Mouse (Mus musculus) forebrain, embryonic 13.5 days (tissue): ENCODE data around the gene Plekhf1. TPM values are rescaled to one million over a fixed set of nuclear protein-coding genes. Genes with fewer than 3 reads are reported as not detected.
A peak's percentile ranks its signal among the peaks of the same experiment; 100 is the strongest.

Experiments used
- ATAC-seq: fragments of 200-750 bp; cut with Nextera tagmentation; 2 replicates; pipeline ENCODE4 v1.8.0; 2017
- H3K27ac ChIP-seq: fragments of 300-500 bp; sonication (generic); 2 replicates; pipeline ENCODE4 v1.5.1; 2015; ENCODE audit warnings: inconsistent platforms, mild to moderate bottlenecking, moderate library complexity
- H3K27me3 ChIP-seq: fragments of 300-500 bp; sonication (generic); 2 replicates; pipeline ENCODE4 v1.6.1; 2015; ENCODE audit warnings: mild to moderate bottlenecking, inconsistent platforms
- H3K36me3 ChIP-seq: fragments of 300-500 bp; sonication (generic); 2 replicates; pipeline ENCODE4 v1.6.1; 2015; ENCODE audit warnings: mild to moderate bottlenecking, inconsistent platforms; ENCODE audit not compliant: poor library complexity, severe bottlenecking
- H3K4me1 ChIP-seq: fragments of 300-500 bp; sonication (generic); 2 replicates; pipeline ENCODE4 v1.6.1; 2015; ENCODE audit warnings: inconsistent platforms
- H3K4me2 ChIP-seq: fragments of 300-500 bp; sonication (generic); 2 replicates; pipeline ENCODE4 v1.6.1; 2015; ENCODE audit warnings: inconsistent platforms, mild to moderate bottlenecking, moderate library complexity
- H3K4me3 ChIP-seq: fragments of 300-500 bp; sonication (generic); 2 replicates; pipeline ENCODE4 v1.5.1; 2015; ENCODE audit warnings: mild to moderate bottlenecking, inconsistent platforms
- H3K9ac ChIP-seq: fragments of 300-500 bp; sonication (generic); 2 replicates; pipeline ENCODE4 v1.6.1; 2015; ENCODE audit warnings: mild to moderate bottlenecking, inconsistent platforms
- H3K9me3 ChIP-seq: fragments of 300-500 bp; sonication (generic); replicated peaks from 2 replicates; pipeline ENCODE4 v1.6.1; 2016; ENCODE audit warnings: inconsistent platforms
- WGBS: fragments of 180-500 bp; shearing (Covaris S2); methylation state at CpG from one replicate; pipeline ENCODE4 v1.1.7; 2015; 5-methylcytosine and 5-hydroxymethylcytosine counted together
- polyA plus RNA-seq: library from polyadenylated mRNA; unstranded; fragments of >200 nt; fragmentation: Nextera tagmentation; extraction: Ambion mirVana; gene quantifications from 2 replicates; pipeline ENCODE4 v1.2.1, GENCODE M21; 2015

Plekhf1 gene
- polyA plus RNA-seq, 1 experiment from 2014 or later = 0.67 TPM

DNA sequence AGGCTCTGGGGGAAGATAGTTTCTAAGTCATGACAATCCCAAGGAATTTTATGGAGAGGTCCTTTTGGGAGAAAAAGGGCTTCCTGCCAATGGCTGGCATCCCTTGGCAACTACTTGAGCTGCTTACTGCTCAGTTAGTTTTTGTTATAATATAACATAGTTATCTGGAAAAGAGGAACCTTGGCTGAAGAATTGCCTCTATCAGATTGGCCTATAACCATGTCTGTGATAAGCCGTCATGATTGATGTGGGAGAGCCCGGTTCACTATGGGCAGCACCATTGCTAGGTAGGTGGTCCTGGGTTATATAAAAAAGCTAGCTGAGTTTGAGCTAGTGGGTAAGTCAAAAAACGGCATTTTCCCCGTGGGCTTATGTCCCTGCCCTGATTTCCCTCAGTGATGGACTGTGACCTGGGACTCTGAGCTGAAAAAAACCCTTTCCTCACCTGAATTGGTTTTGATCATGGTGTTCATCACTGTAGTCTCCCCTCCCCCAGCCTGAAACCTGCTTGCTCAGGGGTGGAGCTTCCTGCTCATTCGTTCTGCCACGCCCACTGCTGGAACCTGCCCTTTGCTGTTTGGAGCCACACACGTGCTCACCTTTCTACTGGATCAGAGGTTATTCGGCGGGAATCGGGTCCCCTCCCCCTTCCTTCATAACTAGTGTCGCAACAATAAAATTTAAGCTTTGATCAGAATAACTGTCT lies 8.7 kb upstream of the Plekhf1 start:
- Histone ChIP-seq H3K4me1 (no peaks in the 10 kb centered on the region), H3K36me3 (no peaks in the 10 kb centered on the region), H3K27ac (no peak overlapping the region), H3K27me3 (no peaks in the 10 kb centered on the region; the same call in 1 of the 2 replicates), H3K9ac (no peak overlapping the region), H3K9me3 (no peaks in the 10 kb centered on the region), H3K4me3 (no peak overlapping the region), H3K4me2 (no peak overlapping the region)
- 49% methylated on average over 11 of the region's 11 CpGs for WGBS
- ATAC-seq = no peak

GRCm38 (mm10) chr7:38230285-38230684 lies 2.5 kb upstream of the Plekhf1 start:
- ATAC-seq = no peak
- WGBS = 26% methylated on average over 8 of the region's 8 CpGs

DNA sequence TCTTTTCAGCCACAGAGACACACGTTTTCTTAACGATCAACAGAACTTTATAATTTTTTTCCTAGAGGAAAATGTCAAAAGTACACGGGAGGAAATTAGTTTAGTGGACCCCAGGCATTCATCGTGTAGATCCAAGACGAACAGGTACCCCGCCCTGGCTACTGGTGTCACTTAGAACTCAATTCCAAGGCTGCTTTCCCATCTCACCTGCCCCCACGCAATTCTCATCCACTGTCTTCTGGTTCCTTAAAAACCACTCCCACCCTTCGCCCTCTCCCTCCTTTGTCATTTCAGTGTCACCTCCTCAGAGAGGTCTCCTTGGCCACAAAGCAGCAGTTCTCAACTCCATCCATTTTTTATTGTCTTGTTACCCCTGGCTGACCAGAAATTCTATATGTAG lies 513 bp upstream of the Plekhf1 start:
- no peaks in the 10 kb centered on the region for H3K9me3 ChIP-seq
- H3K27ac ChIP-seq = no peak overlapping the region
- ATAC-seq = no peak
- 25% methylated on average over 8 of the region's 8 CpGs for WGBS
- H3K4me3 ChIP-seq = peak overlapping the region; percentile 52
- H3K9ac ChIP-seq = no peak overlapping the region
- peak overlapping the region; percentile 89 for H3K4me2 ChIP-seq
- peaks cover 18% of the 10 kb centered on the region for H3K27me3 ChIP-seq
- H3K36me3 ChIP-seq = no peaks in the 10 kb centered on the region
- H3K4me1 ChIP-seq = peaks cover 13% of the 10 kb centered on the region

More at GRCm38 (mm10) chr7:38230285-38230684, 2.5 kb upstream of the Plekhf1 start:
- Histone ChIP-seq H3K4me3 (no peak overlapping the region), H3K9me3 (no peaks in the 10 kb centered on the region), H3K4me2 (no peak overlapping the region), H3K9ac (no peak overlapping the region), H3K4me1 (peaks cover 13% of the 10 kb centered on the region), H3K36me3 (no peaks in the 10 kb centered on the region), H3K27me3 (peaks cover 18% of the 10 kb centered on the region), H3K27ac (no peak overlapping the region)

- Histone ChIP-seq H3K9ac (peak overlapping the region; percentile 64), H3K4me3 (peak overlapping the region; percentile 52), H3K4me2 (peak overlapping the region; percentile 89), H3K27ac (no peak overlapping the region), H3K4me1 (peaks cover 13% of the 10 kb centered on the region), H3K9me3 (no peaks in the 10 kb centered on the region), H3K27me3 (peaks cover 18% of the 10 kb centered on the region), H3K36me3 (no peaks in the 10 kb centered on the region)
- WGBS = under 1% methylated on average over 25 of the region's 25 CpGs
- ATAC-seq = peak; percentile 54
Measured at GRCm38 (mm10) chr7:38227181-38227899, 476 bp downstream of the Plekhf1 start.

DNA sequence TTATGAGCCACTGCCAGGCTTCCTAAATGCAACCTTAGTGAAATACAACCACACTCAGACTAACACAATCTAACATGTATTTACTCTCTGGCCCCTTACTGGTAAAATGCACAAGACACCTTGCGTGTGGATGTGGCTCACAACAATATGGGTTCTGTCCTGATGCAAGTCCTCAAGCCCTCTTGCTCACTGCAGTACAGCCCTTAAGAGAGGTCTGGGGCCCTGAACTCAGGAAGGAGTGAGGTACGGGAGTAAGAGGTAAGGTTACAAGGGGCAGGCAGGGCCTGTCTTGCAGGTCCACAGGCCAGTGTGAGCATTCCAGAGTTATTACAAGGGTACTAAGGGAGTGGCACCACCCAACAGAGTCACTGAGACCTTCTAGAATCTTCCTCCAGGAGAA lies 1.6 kb downstream of the Plekhf1 start:
- Histone ChIP-seq H3K9ac (no peak overlapping the region), H3K27me3 (peaks cover 18% of the 10 kb centered on the region), H3K4me3 (no peak overlapping the region), H3K4me2 (no peak overlapping the region; the same call in 1 of the 2 replicates), H3K36me3 (no peaks in the 10 kb centered on the region), H3K27ac (no peak overlapping the region), H3K9me3 (no peaks in the 10 kb centered on the region), H3K4me1 (peaks cover 13% of the 10 kb centered on the region)
- no peak for ATAC-seq
- 89% methylated on average over 2 of the region's 2 CpGs for WGBS

DNA sequence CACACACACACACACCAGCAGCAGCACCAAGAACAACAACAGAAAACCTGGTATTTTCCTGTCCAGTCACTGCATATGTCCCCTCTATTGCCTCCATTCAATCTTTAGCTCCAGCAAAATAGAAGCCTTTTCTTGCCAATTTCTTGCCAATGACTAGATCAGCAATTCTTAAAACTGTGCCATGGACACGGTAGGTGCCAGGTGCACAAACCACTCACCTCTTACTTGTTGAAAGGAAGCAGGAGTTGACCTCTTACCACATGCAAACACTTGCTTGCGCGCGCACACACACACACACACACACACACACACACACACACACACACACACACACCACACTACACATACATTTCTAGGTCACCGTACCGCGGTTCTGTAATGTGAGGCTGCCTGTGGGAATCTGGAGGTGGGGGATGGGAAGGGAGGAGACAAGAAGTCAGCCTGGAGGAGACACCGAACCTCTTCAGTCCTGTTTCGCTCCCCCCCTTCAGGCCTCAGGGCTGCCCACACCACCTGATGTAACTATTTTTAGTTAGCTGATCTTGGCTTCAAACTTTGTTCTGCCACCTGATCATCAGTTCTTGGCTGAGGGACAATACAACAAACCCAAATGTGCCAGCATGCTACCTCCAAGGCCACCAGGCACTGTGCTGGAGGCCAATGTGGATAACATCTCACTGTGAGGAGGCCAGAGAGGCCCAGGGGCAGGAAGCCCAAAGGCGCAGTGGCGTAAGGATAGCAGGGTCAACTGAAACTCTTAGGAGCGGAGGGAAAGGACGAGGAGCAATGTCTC lies 3.0 kb downstream of the Plekhf1 start:
- WGBS = 88% methylated on average over 13 of the region's 13 CpGs
- H3K27ac ChIP-seq = no peak overlapping the region
- no peak overlapping the region for H3K9ac ChIP-seq
- no peak overlapping the region for H3K4me3 ChIP-seq
- no peaks in the 10 kb centered on the region for H3K36me3 ChIP-seq
- no peaks in the 10 kb centered on the region for H3K9me3 ChIP-seq
- peaks cover 12% of the 10 kb centered on the region for H3K27me3 ChIP-seq
- peaks cover 13% of the 10 kb centered on the region for H3K4me1 ChIP-seq
- ATAC-seq = no peak
- no peak overlapping the region for H3K4me2 ChIP-seq

- H3K9ac ChIP-seq = no peak overlapping the region
- H3K4me2 ChIP-seq = no peak overlapping the region
- H3K9me3 ChIP-seq = no peaks in the 10 kb centered on the region
- no peak overlapping the region for H3K4me3 ChIP-seq
- H3K27ac ChIP-seq = no peak overlapping the region
- no peaks in the 10 kb centered on the region for H3K27me3 ChIP-seq
- WGBS = 98% methylated on average over 7 of the region's 7 CpGs
- no peak for ATAC-seq
- H3K4me1 ChIP-seq = no peaks in the 10 kb centered on the region
- H3K36me3 ChIP-seq = no peaks in the 10 kb centered on the region
Measured at GRCm38 (mm10) chr7:38220866-38221265, 7.0 kb downstream of the Plekhf1 start.

GRCm38 (mm10) chr7:38219526-38219925 lies 8.3 kb downstream of the Plekhf1 start:
- Histone ChIP-seq H3K27me3 (no peaks in the 10 kb centered on the region), H3K4me3 (no peak overlapping the region), H3K9ac (no peak overlapping the region), H3K9me3 (no peaks in the 10 kb centered on the region), H3K4me1 (no peaks in the 10 kb centered on the region), H3K36me3 (no peaks in the 10 kb centered on the region), H3K27ac (no peak overlapping the region), H3K4me2 (no peak overlapping the region)
- ATAC-seq = no peak
- 85% methylated on average over 4 of the region's 4 CpGs for WGBS

DNA sequence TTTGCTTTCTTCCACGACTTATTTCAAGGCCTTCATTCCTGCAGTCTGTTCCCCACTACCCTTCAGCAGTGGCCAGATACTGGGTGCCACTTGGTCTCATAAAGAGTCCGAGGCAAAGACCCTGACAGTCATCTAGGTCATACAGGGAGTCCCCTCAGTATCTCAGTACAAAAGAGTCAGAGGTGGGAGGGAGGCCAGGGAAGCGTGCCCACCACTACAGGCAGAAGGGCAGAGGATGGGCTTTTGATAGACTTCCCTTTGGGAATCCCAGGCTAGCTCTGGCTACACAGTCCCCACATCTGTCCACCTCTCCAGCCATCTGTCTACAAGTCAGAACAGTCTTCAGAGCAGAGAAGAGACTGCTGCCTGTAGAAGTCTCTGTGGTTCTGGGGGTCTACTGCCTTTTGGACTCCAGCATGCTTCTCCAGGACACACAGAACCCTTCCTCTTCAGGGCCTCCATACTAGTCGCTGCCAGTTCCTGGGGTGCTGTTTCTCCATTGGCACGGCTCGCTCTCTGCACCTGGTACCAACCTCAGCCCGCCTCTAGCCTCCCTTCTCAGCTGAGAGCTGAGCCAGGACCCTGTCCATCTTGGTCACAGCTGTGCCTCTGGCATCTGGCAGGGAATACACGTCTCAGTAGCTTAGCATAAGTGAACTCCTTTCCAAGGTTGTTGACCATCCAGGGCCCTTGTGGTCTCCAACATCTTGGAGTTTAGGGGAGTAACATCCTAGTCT lies 9.0 kb downstream of the Plekhf1 start:
- no peaks in the 10 kb centered on the region for H3K27me3 ChIP-seq
- H3K4me2 ChIP-seq = no peak overlapping the region
- WGBS = 78% methylated on average over 8 of the region's 8 CpGs
- no peak overlapping the region for H3K4me3 ChIP-seq
- ATAC-seq = no peak
- H3K27ac ChIP-seq = no peak overlapping the region
- H3K9me3 ChIP-seq = no peaks in the 10 kb centered on the region
- no peak overlapping the region for H3K9ac ChIP-seq
- no peaks in the 10 kb centered on the region for H3K4me1 ChIP-seq
- H3K36me3 ChIP-seq = no peaks in the 10 kb centered on the region

GRCm38 (mm10) chr7:38217417-38218171 lies 10.2 kb downstream of the Plekhf1 start:
- H3K9me3 ChIP-seq = no peaks in the 10 kb centered on the region
- H3K27ac ChIP-seq = no peak overlapping the region
- H3K4me3 ChIP-seq = no peak overlapping the region
- WGBS = 66% methylated on average over 5 of the region's 5 CpGs
- H3K27me3 ChIP-seq = no peaks in the 10 kb centered on the region
- no peak for ATAC-seq
- H3K4me1 ChIP-seq = no peaks in the 10 kb centered on the region
- H3K4me2 ChIP-seq = no peak overlapping the region
- H3K9ac ChIP-seq = no peak overlapping the region
- no peaks in the 10 kb centered on the region for H3K36me3 ChIP-seq

- no peak for ATAC-seq
- 92% methylated on average over 6 of the region's 6 CpGs for WGBS
- Histone ChIP-seq H3K27me3 (no peaks in the 10 kb centered on the region), H3K36me3 (no peaks in the 10 kb centered on the region), H3K4me1 (no peaks in the 10 kb centered on the region), H3K4me3 (no peak overlapping the region), H3K9ac (no peak overlapping the region), H3K4me2 (no peak overlapping the region), H3K27ac (no peak overlapping the region), H3K9me3 (no peaks in the 10 kb centered on the region)
Measured at GRCm38 (mm10) chr7:38215697-38216096, 12.1 kb downstream of the Plekhf1 start.
